Mouse (Mus musculus): Measurements from ENCODE around the gene Atp6v0d1.

The Atp6v0d1 gene

DNA sequence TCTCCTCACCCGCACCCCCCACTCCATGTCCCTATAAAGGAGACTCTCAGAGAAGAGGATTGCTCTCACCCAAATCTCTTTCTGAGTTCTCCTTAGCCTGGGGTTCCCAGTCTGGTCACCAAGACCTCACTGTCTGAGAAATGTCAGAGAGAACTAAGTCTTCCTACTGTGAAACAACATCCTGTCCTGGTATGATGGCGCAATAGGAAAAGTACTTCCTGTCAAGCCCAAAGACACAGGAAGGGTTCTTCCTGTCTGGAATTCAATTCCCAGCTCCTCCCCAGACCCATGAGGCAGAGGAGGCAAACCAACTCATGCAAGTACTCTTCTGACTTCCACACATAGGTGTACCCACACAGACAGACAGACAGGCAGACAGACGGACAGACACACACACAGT is 61.2 kb downstream of the Atp6v0d1 start:
- DNase-seq (ENCODE audit: low read depth, low spot score), result no peak

DNA sequence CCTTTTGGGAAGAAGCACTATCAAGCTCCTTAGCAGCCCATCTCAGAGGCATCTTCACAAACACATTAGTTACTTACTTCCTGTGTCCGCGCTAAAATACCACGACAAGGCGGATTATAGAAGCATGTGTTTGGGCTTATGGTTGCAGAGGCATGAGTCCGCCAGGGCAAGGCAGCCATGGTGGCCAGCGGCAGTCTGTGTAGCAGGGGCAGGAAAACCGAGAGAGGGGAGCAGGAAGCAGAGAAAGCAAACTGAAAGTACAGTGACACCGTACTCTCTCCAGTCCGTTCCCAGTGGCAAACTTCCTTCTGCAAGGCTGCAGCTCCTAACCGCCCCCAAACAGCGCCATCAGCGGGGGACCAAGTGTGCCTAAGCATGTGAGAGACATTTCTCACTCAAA is 66.1 kb downstream of the Atp6v0d1 start:
- no peak for DNase-seq (ENCODE audit: low read depth, low spot score)

DNA sequence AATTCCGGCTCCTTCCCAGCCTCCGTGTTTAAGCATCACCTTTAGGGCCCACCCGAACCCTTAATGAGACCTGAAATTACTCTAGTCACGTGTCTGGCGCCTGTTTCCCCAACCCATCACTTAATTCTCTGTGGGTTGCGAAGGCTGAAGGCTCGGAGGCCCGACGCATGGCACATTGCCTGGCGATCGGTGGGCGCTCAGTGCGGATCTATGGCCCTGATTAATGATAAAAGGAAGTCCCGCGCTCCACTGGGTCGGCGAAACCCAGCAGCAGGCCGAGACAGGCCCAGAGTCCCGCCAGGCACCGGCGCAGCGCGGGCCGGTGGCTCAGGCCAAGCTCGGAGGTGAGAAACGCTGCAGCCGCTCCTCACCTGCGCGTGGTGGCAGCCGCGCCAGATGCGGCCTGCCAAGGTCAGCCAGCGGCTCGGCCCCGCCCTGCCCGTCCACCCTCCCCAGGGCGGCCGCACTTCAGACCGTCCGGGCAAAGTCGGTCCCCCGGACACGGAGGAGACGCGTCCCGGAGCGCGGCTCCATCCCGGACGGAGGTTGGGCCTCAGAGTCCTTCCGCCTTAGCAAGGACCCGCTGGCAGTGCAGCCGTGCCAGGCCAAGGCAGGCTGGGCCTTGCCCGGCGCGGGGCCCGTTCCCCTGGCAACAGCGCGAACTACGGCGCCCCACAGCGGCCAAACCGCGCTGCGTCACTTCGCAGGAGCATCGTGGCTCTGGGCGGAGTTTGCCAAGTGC is 69.2 kb downstream of the Atp6v0d1 start, which contains the start of gene Zdhhc1:
TSS of gene Zdhhc1 (minus strand) at position 464 of the 742 bp plus-strand sequence.
- DNase-seq (ENCODE audit: low read depth, low spot score), result peak; percentile 87

DNA sequence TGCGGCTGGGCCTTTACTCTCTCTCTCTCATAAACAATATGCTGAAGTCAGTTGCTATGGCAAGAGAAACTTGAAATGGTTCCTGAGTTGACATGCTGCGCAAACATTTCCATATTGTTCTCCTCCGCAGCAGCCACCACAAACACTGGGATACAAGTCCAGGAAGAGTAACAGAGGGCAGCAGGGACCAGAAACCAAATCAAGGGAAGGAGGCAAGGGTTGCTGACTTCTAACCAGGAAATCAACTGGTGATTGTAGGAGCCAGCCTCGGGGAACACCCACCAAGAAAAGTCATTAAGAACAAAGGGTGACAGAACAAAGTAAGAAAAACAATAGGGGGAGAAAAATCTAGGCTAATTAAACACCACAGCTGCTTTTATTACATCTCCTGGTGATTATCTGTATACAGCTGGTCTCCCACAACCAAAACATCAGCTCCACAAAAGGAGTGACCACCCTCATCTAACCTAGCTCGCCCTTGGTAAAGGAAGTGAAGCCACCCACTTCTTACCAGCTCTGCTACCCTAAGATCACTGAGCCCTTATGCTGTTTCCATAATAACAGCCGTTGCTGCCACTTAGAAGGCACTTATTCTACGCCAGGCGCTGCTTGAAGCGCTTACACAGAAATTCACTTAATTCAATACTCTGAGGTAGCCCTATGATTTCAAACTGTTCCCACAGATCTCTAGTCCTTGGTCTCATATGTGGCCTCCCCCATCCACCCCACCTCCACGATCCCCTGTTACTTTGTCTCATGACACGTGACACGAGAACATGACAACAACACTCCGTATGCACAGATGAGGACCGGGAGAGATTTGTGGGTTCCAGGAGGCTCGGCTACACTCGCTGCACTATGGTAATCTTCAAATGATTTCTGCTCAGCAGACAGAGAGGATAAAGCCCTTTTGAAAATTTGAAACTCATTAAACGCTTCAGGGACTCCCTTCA is 70.2 kb downstream of the Atp6v0d1 start:
- DNase-seq (ENCODE audit: low read depth, low spot score), result no peak

DNA sequence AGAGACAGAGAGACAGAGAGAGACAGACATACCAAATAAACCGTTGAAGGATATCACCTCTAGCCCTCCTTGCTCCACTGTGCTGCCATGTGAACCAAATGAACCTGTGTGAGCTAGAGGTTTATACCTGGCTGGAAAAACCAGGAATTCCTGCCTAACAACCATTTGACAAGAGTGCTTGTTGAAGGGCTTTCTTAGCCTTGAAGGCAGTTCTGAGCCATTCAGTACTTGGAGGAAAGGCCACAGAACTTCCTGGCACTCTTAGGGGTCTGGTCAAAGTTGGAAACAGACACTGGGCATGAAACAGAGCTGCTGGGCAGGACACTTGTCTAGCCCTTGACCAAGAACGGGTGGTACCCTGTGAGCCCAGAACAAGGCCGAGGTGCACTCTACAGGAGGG is 71.3 kb downstream of the Atp6v0d1 start:
- no peak for DNase-seq (ENCODE audit: low read depth, low spot score)

DNA sequence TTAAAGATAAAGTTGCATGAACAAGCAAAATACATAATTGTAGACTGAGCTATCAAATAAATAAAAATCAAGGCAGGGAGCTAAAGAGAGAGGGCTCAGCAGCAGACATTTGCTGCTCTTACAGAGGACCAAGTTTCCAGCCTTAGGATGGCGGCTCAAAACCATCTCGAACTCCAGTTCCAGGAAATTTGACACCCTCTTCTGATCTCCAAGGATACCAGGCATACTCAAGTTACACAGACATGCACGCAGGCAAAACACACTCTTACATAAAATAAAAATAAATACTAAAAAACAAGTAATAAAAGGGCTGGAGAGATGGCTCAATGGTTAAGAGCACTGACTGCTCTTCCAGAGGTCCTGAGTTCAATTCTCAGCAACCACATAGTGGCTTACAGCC is 72.4 kb downstream of the Atp6v0d1 start:
- no peak for DNase-seq (ENCODE audit: low read depth, low spot score)

DNA sequence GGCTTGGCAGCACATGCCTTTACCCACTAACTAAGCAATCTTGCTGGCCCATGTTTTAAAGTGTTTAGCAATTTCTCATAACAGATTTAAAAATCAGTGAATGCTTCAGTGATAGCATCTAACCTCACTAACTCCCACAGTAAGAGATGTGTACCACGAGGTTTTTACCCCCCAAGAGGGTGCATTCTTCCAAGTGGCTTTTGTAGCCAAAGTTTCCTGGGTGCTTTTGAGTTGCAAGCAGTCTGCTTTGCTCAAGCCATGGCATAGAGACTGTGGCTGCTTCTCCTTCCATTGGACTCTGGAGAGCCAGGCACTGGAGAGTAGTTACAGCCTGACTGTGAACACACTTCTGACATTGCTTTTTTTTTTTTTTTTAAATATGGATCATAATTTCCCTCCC is 76.6 kb downstream of the Atp6v0d1 start:
- DNase-seq (ENCODE audit: low read depth, low spot score), result no peak

DNA sequence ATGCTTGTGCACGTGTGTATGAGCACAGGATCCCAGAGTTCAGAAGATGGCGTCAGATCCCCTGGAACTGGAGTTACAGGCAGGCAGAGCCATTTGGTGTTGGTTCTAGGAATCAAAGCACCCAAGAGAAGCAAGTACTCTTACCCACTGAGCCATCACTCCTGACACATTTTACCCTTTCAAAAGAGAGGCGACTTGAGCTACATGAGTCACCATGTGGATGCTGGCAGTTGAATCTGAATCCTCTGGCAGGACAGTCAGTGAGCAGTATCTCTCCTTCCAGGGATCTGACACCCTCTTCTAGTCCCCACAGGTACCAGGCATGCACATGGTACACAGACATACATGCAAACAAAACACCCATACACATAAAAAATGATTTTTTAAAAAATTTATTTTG is 77.8 kb downstream of the Atp6v0d1 start:
- no peak for DNase-seq (ENCODE audit: low read depth, low spot score)

DNA sequence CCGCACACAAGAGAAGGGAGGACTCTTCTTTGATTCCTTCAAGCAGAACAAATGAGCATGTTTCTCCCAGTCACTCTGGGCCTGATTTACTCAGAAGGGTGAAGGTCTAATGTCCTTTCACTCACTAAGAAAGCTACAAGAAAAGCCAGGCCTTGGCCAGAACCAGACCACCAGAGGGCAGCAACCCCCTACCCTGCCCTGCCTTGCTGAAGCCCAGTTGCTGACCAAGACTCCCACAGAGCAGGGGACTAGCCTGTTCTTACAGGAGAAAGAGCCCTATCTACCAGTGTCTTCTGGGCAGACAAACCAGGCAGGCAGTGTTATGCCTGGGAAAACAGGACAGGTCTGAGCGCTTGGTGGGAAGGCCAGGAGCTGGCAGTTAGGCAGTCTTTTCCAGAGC is 81.5 kb downstream of the Atp6v0d1 start:
- peak; percentile 77 for DNase-seq (ENCODE audit: low read depth, low spot score)

DNA sequence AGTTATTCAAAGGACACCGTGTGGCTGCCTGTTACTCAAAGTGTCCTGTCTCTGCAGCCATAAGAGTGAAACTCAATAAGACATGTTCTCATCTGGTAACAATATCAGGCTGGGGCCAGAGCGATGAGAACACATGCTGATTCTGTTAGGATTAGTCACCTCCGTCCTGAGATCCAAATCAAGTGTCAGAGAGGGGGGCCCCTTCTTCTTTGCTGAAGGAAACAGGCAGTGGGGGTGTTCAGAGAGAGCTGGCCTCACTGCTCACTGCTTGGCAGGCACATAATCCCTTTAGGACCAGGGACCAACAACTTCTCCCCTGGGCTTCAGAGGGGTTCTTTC is 81.8 kb downstream of the Atp6v0d1 start:
- DNase-seq (ENCODE audit: low read depth, low spot score), result no peak

DNA sequence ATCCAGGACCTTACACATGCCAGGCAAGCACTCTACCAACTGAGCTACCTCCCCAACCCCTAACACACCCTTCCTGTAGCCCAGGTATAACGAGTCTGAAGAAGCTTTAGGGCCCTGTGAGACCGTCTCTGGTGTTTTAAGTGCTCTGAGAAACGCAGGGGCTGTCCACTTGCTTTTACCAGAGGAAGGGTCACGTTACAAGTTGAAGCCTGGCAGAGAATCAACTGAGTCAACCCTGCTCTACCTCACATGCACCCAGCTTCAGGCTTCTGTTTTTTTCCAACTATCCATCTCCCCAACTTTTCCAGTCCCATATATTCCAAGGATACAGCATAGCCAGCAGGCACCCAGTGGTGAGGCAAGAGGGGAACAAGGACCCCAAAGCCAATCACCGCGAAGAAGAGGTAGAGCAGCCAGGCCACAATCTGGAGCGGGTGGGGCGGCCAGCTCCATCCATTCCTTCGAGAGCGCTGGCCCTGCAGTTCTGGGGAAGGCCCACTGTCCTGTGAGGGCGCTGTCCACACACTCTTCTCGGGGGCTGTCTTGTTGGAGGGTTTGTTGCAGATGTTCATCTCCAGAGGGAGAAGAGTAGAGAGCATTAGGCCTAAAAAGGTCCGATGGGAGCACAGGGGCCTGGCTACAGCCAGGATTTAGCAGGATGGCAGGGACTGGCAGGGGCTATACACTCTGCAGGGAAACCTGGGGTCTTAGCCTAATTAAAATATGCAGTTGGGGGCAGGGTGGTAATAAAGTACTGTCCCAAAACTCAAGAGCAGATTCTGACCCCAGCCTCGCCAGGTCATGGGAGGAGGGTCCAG is 82.4 kb downstream of the Atp6v0d1 start:
- DNase-seq (ENCODE audit: low read depth, low spot score), result peak; percentile 67

DNA sequence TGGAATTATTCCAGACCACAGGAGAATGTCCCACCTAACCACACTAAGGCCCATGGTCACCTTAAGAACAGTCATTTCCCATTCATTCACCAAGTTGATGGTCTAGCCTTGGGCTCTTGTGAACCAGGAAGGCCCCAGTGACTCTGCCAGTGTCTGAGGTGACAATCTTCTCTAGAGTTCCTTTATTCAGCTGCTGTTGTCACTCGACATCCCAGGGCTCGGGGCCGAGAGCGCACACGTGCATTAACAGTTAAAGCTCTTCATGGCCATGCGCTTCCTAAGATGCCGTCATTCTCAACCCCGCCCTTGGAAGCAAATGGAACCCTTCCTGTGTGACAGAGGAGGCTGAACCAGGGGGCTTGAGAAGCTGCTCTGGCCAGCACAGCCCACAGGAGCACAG is 83.7 kb downstream of the Atp6v0d1 start:
- no peak for DNase-seq (ENCODE audit: low read depth, low spot score)

DNA sequence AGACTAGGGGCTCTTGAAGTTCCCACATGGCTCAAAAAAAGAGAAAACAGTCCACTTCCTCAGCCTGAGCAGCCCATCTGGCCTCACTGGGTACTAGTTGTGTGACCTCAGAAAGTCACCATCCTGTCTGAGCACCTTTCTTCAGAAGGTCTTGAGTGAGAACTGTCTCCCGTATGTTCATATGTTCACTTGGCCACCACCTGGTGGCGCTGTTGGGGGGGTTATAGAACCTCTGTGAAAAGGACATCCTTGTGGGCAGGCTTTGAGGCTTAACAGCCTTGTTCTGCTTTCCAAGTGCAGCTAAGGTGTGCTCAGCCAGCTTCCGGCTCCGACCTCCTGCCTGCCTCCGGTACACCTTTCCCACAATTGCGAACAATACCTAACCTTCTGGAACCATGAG is 84.4 kb downstream of the Atp6v0d1 start:
- DNase-seq (ENCODE audit: low read depth, low spot score), result peak; percentile 73

DNA sequence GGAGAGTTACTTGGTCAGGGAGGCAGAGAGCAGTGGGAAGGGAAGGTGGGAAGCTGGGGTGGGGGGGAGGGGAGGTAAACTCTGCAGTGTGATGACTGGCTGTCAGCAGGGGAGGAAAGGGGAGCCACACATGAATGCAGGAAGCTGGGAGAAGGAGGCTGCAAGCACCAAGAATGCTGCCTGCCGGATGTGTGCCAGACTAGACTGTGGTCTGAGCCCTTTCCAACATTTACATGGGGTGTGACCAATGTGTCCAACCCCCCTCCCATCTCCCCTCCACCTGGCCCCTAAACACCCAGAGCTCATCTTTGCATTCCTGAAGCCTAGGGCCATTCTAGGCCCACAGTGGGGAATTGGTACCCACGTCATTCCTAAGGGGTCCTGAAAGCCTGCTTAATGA is 84.8 kb downstream of the Atp6v0d1 start:
- no peak for DNase-seq (ENCODE audit: low read depth, low spot score)

DNA sequence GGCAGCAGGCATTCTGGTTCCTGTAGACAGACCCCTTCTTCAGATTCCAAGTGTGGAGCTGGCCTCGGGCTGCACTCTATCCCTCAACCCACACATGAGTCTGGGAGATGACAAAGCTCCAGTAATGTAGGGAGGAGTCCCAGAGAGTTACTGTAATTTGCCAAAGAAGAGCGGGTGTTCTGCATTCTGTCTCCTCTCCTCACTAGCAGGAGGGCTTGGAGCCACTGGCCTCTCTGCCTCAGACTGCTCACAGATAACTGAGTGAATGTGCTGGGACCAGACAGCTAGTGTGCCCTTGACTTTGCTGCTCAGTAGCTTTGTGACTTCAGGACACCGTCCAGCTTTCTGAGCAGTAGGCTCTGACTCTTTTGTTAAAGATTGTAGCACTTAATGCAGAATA is 88.1 kb downstream of the Atp6v0d1 start:
- no peak for DNase-seq (ENCODE audit: low read depth, low spot score)

DNA sequence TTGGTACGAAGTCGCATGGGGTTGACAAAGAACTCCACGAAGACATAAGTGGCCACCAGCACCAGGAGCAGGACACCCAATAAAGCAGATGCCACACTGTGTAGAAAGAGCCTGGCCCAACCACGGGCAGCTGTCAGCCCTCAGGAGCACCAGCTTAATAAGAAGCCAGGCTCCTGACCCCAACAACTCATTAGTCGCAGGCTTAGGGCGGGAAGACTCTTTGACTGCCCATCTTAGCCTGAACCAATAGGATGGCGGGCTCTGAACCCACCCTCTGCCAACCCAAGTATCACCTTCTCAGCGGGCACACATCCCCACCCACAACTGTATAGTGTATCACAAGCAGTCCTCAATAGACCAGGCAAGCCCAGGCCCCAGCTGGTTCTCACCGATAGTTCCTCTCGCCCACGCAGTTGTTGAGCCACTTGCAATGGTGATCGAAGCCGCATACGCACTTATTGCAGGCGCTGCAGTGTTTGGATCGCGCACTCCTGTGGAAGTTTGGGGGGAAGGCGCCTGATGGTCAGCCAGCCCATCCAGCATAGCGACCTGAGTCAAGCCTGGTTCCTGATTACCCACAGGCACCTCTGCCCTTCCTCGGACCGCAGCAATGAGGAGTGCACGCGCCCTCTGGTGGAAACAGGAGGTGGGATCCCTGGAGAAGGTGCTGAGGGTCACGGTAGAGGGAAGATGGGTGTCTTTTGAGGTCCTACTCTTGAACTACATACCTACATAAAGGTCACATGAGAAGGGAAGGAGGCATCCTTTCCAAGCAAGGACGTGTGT is 89.0 kb downstream of the Atp6v0d1 start:
- DNase-seq (ENCODE audit: low read depth, low spot score), result peak; percentile 52

DNA sequence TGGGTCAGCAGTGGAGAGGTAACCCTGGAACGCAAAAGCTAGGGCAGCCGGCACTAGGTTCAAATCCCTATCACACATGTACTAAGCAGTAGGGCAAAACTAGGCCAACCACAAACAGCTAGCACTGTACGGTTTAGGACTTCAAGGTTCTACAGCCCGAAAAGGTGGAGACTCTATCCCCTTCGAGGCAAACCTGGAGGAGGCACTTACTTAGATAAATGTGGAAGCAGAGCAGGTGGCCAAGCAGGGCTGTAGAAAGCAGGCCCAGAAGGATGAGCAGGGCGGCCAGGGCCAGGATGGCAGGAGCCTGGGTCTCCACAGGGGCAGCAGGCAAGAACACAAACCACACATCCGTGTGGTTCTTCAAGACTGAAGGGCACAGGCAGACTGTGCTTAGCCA is 89.7 kb downstream of the Atp6v0d1 start:
- DNase-seq (ENCODE audit: low read depth, low spot score), result no peak

DNA sequence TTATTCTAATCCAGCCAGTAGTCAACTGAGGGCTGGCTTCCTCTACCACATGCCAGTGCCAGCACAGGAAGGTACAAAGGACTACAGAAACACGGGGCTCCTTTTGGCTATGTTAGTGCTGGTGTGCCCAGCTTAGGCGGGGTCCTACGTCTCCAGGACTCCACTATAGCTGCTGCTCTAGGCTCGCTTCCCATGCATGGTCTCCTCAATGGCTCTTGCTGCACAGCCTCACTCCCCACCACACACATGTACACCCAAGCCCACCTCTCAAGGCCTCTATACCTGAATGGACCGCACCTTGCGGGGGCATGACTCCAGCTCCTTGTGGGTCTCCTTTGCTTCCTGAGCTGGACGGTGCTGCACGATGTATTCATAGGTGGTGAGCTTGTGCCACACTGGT is 90.1 kb downstream of the Atp6v0d1 start:
- DNase-seq (ENCODE audit: low read depth, low spot score), result no peak

DNA sequence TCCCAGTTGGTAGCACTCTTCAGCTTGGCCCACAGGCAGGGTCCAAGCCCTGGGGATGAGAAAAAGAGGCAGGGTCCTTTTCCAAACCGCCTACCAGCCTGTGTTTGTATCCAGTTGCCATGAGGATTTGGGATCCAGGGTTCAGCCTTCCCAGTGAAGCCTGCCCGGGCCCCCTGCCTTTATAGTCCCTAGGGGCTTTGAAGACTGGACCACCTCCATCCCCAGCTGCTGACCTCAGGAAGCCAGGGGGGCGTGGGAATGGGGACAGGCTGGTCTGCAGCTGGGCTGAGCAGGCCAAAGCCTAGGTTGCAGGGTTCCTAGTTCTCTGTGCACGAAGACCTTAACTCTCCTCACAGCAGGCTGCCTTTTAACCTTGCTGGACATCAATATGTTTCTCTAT is 90.6 kb downstream of the Atp6v0d1 start:
- no peak for DNase-seq (ENCODE audit: low read depth, low spot score)

DNA sequence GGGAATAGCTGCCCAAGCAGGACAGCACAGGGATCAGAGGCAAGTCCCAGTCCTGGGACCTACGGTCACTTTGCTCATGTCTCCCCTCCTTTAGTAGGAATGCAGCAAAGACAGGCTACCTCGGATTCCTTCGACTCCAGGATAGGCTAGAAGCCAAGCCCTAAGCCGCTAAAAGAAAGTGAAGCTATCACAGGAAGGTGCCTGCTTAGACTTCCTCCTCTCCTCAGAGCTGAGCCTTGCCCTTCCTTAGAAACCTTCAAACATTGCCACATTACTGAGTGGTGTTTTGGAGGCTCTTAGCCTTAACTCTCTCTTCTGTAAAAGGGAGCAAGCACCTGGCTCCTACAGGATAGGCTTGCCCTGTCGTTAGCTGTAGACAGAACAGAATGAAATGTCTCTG is 91.2 kb downstream of the Atp6v0d1 start:
- DNase-seq (ENCODE audit: low read depth, low spot score), result no peak

All from mesoderm, embryonic 11.5 days (tissue).